Mouse (Mus musculus): ENCODE data around the gene Polr2f.

Gene Polr2f

DNA sequence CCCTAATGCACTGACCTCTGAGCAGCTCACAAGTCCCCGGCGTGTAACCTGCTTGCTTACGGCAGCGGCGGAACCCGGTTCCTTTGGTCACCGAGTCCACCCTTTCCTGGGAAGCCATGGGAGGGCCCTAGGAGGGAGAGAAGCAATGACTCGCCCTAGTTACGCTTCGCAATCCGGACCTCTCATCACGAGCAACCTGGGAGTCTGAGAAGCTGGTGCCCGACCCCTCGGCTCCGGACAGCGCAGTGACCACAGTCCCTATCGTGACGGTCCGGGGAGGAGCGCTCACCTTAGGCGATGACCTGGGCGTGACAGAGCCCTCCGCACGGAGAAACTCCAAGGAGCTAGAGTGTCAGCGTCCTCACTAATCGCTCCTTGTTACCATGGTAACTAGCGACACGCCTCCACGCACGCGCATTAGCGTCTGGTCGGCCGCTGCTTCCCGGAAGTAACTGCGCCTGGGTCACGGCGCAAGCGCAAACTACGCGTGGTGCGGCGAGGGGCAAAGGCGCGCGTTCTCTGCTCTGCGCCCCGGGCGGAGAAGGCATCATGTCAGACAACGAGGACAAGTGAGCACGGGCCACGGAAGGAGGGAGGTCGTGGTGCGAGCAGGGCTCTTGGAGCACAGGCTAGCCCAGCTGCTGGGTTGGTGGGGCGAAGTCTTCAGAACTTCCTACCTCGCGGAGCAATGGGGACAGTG is at the start of gene Polr2f, which contains the start of gene 1700088E04Rik:
Polr2f (plus strand) TSS at position 144 of the 700 bp plus-strand sequence.
1700088E04Rik (minus strand) TSS at position 388 of the 700 bp plus-strand sequence.
- peak; percentile 67 to 92 for DNase-seq (ENCODE audit: low read depth in 1 of 2, low spot score in 2 of 2)

DNA sequence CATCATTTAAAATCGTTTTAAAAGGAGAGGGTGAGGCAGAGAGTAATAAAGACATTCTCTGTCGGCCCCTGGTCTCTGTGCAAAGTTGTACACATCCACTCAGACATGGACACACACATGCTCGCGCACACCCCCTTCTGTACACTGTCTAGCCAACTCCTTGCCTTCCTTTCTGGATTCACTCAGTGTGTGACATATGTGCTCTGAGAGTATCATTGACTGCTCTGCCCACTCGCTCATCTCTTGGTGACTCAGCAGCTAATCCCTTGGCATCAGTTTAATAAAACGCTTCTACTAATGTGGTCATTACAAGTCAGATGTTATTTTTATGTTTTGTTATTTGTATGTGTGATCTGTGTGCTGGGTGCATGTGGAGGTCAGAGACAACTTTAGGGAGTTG is 48.5 kb upstream of the Polr2f start:
- DNase-seq (ENCODE audit: low read depth in 1 of 2, low spot score in 2 of 2), result no peak

GRCm38 (mm10) chr15:79093083-79093839 is 47.5 kb upstream of the Polr2f start:
- no peak for DNase-seq (ENCODE audit: low read depth in 1 of 2, low spot score in 2 of 2)

GRCm38 (mm10) chr15:79095483-79095882 is 45.3 kb upstream of the Polr2f start:
- DNase-seq (ENCODE audit: low read depth in 1 of 2, low spot score in 2 of 2), result no peak

GRCm38 (mm10) chr15:79096556-79096955 is 44.3 kb upstream of the Polr2f start:
- no peak for DNase-seq (ENCODE audit: low read depth in 1 of 2, low spot score in 2 of 2)

DNA sequence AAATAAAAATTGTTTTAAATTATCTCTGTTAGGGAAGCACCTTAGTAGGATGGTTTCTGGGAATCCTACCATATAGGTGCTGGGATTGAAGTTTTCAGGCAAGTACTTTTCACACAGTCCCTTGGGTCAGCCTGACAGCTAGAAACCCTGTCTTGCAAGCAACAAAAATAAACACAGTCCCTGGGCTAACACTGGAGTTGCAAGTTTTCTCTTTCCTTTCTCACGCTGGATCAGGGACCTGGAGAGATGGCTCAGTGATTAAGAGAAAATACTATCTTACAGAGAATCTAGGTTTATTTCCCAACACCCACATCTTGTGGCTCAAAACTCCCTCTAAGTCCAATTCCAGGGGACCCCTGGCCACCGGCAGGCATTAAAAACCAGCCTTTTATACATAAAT is 43.7 kb upstream of the Polr2f start:
- no peak for DNase-seq (ENCODE audit: low read depth in 1 of 2, low spot score in 2 of 2)

GRCm38 (mm10) chr15:79097611-79098025 is 43.2 kb upstream of the Polr2f start:
- DNase-seq (ENCODE audit: low read depth in 1 of 2, low spot score in 2 of 2), result no peak

GRCm38 (mm10) chr15:79098220-79098619 is 42.6 kb upstream of the Polr2f start:
- no peak for DNase-seq (ENCODE audit: low read depth in 1 of 2, low spot score in 2 of 2)

DNA sequence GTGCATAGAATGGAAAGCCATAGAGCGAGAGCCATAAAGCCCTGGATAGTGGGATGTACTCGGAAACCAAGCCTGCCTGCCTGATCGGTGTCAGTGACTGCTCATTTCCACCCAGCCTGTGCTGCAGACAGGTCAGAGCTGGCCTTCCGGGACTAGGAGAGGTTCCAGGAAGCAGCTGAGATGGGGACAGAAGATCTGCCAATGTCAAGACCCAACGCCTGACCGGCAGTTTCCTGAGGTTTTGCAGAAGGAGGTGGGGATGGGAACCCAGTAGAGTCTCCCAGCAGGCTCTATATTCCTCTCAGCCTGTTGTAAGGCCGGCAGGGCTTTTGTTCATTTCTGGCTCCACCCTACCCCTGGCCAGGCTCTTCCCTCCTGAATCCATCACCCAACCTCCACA is 41.9 kb upstream of the Polr2f start:
- no peak for DNase-seq (ENCODE audit: low read depth in 1 of 2, low spot score in 2 of 2)

DNA sequence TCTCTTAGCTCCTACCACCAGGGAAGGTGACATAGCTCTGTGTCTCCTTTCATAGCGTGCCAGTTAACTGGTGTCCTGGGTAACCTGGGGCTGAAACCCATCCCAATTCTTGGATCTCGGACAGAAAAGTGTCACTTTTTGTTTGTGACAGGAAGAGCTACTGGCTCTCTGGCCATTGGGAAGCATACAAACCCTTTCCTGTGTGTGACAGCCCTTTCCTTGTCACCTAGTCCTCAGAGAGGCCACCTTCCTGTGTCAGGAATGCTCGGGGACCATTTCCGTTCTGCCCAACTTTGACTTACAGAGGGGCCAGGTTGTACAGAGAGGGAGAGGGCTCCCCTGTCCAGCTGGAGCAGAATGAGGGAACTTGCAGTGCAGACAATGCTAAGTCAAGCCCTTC is 41.4 kb upstream of the Polr2f start:
- DNase-seq (ENCODE audit: low read depth in 1 of 2, low spot score in 2 of 2), result no peak

DNA sequence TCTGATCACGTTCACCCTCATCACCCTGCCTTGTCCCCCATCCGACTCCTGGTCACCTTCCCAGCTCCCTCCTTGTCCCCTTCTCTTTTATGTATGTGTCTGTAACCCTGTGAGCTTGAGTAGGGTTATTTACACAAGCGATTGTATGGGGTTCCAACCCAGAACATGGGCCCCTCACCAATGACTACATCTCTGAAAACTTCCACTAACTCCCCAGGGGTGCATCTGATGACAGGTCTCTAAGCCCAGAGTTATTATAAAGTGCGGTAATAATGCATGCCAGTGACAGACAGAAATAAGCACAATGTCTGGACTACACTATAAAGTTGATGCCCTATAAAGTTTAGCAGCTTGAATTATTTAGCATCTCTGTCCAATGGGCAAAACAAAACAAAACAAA is 40.4 kb upstream of the Polr2f start:
- DNase-seq (ENCODE audit: low read depth in 1 of 2, low spot score in 2 of 2), result no peak

DNA sequence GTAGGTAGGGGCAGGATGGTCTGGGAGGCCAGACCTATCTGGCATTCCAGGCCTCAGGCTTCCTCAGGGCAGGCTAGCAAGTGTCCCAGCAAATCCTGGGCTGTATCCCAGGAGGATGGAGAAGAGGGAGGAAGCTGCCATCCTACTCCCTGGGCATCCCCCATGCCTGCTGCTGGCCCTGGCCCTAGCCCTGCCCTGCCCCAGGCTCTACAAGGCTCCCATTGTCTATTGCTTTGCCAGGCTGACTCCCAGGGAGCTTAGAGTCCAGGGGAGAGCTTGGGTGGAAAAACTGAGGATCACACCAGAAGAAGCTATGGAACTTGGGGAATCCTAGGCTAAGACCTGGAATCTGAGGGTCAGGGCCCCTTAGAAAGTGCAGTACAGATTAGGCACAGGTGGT is 39.3 kb upstream of the Polr2f start:
- no peak for DNase-seq (ENCODE audit: low read depth in 1 of 2, low spot score in 2 of 2)

DNA sequence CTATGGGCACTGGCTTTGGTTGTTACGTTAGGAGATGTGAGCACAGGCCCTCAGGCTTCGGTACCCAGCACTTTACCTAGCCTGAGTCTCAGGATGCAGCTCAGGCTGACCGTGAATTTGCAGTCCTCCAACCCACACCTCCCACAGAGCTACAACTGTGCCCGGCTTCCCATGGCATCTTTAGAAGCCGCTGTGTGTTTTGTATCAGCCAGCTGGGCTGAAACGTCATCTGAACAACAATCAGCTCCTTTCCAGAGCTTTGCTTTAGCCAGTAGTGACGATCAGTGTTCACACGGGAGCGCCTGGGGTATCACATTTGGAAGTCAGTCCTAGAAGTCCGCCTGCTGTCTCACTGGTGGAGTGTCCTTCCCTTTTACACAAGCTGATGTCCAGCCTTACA is 37.5 kb upstream of the Polr2f start:
- no peak for DNase-seq (ENCODE audit: low read depth in 1 of 2, low spot score in 2 of 2)

GRCm38 (mm10) chr15:79105804-79106203 is 35.0 kb upstream of the Polr2f start:
- DNase-seq (ENCODE audit: low read depth in 1 of 2, low spot score in 2 of 2), result no peak

DNA sequence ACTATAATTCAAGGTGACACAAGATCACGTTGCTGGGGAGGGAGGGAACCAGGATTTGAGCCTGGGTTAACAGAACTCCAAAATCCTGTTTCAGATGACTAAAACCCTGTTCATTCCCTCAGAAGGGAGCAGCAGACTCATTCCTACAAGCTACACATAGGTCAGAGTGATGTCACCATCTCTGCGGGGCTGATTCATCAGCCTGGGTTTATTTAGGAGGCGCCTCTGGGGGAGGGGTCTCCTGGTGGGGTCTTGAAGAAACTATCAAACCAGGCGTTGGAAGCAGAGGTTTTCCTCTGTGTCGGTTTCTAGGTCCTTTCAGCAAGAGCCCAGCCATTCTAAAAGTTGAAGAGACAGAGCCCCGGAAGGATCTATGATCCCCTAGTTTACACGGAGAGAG is 32.8 kb upstream of the Polr2f start:
- no peak for DNase-seq (ENCODE audit: low read depth in 1 of 2, low spot score in 2 of 2)

GRCm38 (mm10) chr15:79108421-79109320 is 32.1 kb upstream of the Polr2f start, which contains the start of gene Micall1:
Micall1 (plus strand) TSS chr15:79108898.
- DNase-seq (ENCODE audit: low read depth in 1 of 2, low spot score in 2 of 2), result peak in 1 of 2 experiments; percentile 29

DNA sequence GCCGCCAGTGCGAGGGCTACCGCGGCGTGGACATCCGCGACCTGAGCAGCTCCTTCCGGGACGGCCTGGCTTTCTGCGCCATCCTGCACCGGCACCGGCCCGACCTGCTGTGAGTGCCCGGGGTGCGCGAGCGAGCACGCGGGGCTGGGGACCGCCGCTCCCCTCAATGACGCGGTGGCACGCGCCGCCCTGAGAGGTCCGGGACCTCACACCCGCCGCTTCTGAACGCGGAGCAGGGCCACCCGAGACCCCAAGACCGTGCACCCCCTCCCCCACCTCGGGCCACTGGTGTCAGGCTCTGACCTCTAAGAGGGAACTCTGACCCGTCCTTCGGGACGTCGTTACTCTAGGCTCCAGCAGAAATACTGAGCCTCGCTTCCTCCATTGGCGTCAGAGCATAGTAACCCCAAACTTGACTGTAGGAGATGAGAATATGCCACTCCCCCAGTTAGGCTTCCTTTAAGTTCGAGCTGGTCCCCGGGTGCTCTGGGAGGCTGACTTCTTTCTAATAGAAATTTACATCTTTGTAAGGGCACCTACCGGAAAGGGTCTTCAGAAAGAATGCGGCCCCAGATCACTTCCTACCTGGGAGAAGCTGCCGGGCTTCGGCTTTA is 31.4 kb upstream of the Polr2f start:
- peak in 1 of 2 experiments; percentile 9 for DNase-seq (ENCODE audit: low read depth in 1 of 2, low spot score in 2 of 2)

- DNase-seq (ENCODE audit: low read depth in 1 of 2, low spot score in 2 of 2), result no peak
Observed at GRCm38 (mm10) chr15:79110031-79110430, 30.8 kb upstream of the Polr2f start.

- DNase-seq (ENCODE audit: low read depth in 1 of 2, low spot score in 2 of 2), result no peak
Observed at GRCm38 (mm10) chr15:79110528-79110927, 30.3 kb upstream of the Polr2f start.

DNA sequence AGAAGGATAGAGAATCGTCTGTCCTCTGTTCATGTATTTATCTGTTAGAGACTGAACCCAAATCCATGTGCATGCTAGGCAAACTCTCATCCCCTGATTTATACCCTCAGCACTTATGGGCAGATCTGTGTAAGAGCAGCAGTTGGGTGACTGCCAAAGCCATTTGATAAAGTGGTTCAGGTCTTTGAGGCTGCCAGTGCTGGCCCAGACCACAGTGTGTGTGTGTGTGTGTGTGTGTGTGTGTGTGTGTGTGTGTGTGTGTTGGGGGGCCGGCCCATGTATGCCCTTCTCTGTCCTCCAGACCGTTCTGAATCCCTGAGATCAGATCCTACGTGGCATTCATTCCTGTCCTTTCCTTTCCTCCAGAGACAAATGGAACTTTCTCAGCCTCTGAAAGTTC is 29.0 kb upstream of the Polr2f start:
- DNase-seq (ENCODE audit: low read depth in 1 of 2, low spot score in 2 of 2), result no peak

DNA sequence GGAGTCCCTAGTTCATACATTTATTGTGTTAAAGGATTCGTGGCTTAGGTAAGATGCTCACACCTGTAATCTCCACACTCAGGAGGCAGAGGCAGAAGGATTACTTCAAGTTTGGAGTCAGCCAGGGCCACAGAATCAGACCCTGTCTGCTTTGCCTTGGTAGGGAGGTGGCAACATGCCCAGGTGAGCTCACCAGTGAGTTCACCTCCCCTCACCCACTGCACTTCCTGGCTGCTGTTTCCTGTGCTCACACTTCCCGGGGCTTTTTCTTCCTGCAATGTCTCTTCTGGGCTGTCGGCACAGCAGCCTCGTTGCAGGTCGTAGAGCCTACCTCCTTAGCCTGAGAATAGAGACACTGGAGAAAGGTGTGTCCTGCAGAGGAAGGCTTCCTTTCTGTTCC is 25.5 kb upstream of the Polr2f start:
- DNase-seq (ENCODE audit: low read depth in 1 of 2, low spot score in 2 of 2), result no peak

Measured in monocyte, adult 2 months (primary cell).